Mouse (Mus musculus) forebrain, embryonic 10.5 days (tissue): ENCODE data around the gene 4930470P17Rik. TPM values are rescaled to one million over a fixed set of nuclear protein-coding genes. Genes with fewer than 3 reads are reported as not detected.
"Not testable (repeated sequence)": the region's sequence is repeated elsewhere in the genome, so short reads cannot be mapped to it uniquely, and the experiment has no call there.

Source experiments
- DNase-seq: peaks from one replicate; pipeline ENCODE4 v3.0.0-alpha.2; 2017; ENCODE audit warnings: low spot score; ENCODE audit errors: extremely low spot score
- H3K27ac ChIP-seq: fragments of 300-500 bp; sonication (generic); 2 replicates; pipeline ENCODE4 v1.5.1; 2016; ENCODE audit warnings: mild to moderate bottlenecking
- H3K27me3 ChIP-seq: fragments of 300-500 bp; sonication (generic); 2 replicates; pipeline ENCODE4 v1.6.1; 2016; ENCODE audit warnings: mild to moderate bottlenecking; ENCODE audit not compliant: poor library complexity, severe bottlenecking
- H3K36me3 ChIP-seq: fragments of 300-500 bp; sonication (generic); replicated peaks from 2 replicates; pipeline ENCODE4 v1.6.1; 2016; ENCODE audit warnings: mild to moderate bottlenecking, moderate library complexity
- H3K4me1 ChIP-seq: fragments of 300-500 bp; sonication (generic); 2 replicates; pipeline ENCODE4 v1.6.1; 2016
- H3K4me3 ChIP-seq: fragments of 300-500 bp; sonication (generic); 2 replicates; pipeline ENCODE4 v1.5.1; 2016; ENCODE audit warnings: mild to moderate bottlenecking, moderate library complexity
- H3K9me3 ChIP-seq: fragments of 300-500 bp; sonication (generic); 2 replicates; pipeline ENCODE4 v1.6.1; 2016; ENCODE audit warnings: mild to moderate bottlenecking, moderate library complexity
- WGBS: fragments of 180-500 bp; shearing (Covaris S2); methylation state at CpG from one replicate; pipeline ENCODE4 v1.1.7; 2016; 5-methylcytosine and 5-hydroxymethylcytosine counted together
- polyA plus RNA-seq: library from polyadenylated mRNA; unstranded; fragments of >200 nt; fragmentation: Nextera tagmentation; extraction: Ambion mirVana; gene quantifications from 2 replicates; pipeline ENCODE4 v1.2.1, GENCODE M21; 2016

4930470P17Rik gene
- polyA plus RNA-seq, result not detected in 2 replicates

GRCm38 (mm10) chr2:170601917-170602316 lies at the start of gene 4930470P17Rik:
Gene 4930470P17Rik (minus strand): TSS chr2:170602017.
- H3K9me3 ChIP-seq, result no peaks in the 10 kb centered on the region; the same call in 1 of the 2 replicates
- DNase-seq, result no peak

GRCm38 (mm10) chr2:170651483-170651882 lies 49.7 kb upstream of the 4930470P17Rik start:
- Histone ChIP-seq H3K27ac (no peak overlapping the region), H3K27me3 (no peaks in the 10 kb centered on the region), H3K4me1 (peaks cover 16% of the 10 kb centered on the region), H3K4me3 (no peak overlapping the region), H3K36me3 (no peaks in the 10 kb centered on the region), H3K9me3 (peaks cover 5% of the 10 kb centered on the region; the same call in 1 of the 2 replicates)
- 83% methylated on average over 1 of the region's 1 CpGs for WGBS
- no peak for DNase-seq

More at GRCm38 (mm10) chr2:170601917-170602316, at the start of gene 4930470P17Rik:
- no peaks in the 10 kb centered on the region for H3K36me3 ChIP-seq
- H3K4me3 ChIP-seq, result no peak within 1 kb of the TSS
- 72% methylated on average over 9 of the region's 9 CpGs for WGBS
- H3K4me1 ChIP-seq, result peaks cover 8% of the 10 kb centered on the region; the same call in 1 of the 2 replicates
- H3K27ac ChIP-seq, result no peak within 1 kb of the TSS
- no peaks in the 10 kb centered on the region for H3K27me3 ChIP-seq

GRCm38 (mm10) chr2:170648542-170648941 lies 46.7 kb upstream of the 4930470P17Rik start:
- Histone ChIP-seq H3K4me3 (no peak overlapping the region), H3K27me3 (no peaks in the 10 kb centered on the region), H3K9me3 (peaks cover 11% of the 10 kb centered on the region; the same call in 1 of the 2 replicates), H3K4me1 (peaks cover 6% of the 10 kb centered on the region), H3K36me3 (no peaks in the 10 kb centered on the region), H3K27ac (no peak overlapping the region)
- 95% methylated on average over 11 of the region's 11 CpGs for WGBS
- no peak for DNase-seq

GRCm38 (mm10) chr2:170646201-170646600 lies 44.4 kb upstream of the 4930470P17Rik start:
- Histone ChIP-seq H3K36me3 (no peaks in the 10 kb centered on the region), H3K27ac (no peak overlapping the region), H3K27me3 (no peaks in the 10 kb centered on the region), H3K4me1 (peaks cover 22% of the 10 kb centered on the region), H3K4me3 (no peak overlapping the region), H3K9me3 (peaks cover 11% of the 10 kb centered on the region; the same call in 1 of the 2 replicates)
- WGBS, result 94% methylated on average over 6 of the region's 6 CpGs
- no peak for DNase-seq

- peaks cover 49% of the 10 kb centered on the region for H3K4me1 ChIP-seq
- H3K27ac ChIP-seq, result peak overlapping the region; percentile 83
- H3K9me3 ChIP-seq, result peaks cover 8% of the 10 kb centered on the region; the same call in 1 of the 2 replicates
- no peaks in the 10 kb centered on the region for H3K27me3 ChIP-seq
- DNase-seq, result no peak
- H3K36me3 ChIP-seq, result no peaks in the 10 kb centered on the region
- no peak overlapping the region for H3K4me3 ChIP-seq
- 35% methylated on average over 4 of the region's 4 CpGs for WGBS
Measured at GRCm38 (mm10) chr2:170642338-170642806, 40.6 kb upstream of the 4930470P17Rik start.

- Histone ChIP-seq H3K27me3 (no peaks in the 10 kb centered on the region), H3K9me3 (no peaks in the 10 kb centered on the region), H3K4me1 (peaks cover 61% of the 10 kb centered on the region), H3K4me3 (no peak overlapping the region), H3K36me3 (no peaks in the 10 kb centered on the region), H3K27ac (peak overlapping the region; percentile 22; the same call in 1 of the 2 replicates)
- no peak for DNase-seq
- WGBS, result 86% methylated on average over 11 of the region's 11 CpGs
Measured at GRCm38 (mm10) chr2:170640281-170640680, 38.5 kb upstream of the 4930470P17Rik start.

- DNase-seq, result no peak
- Histone ChIP-seq H3K36me3 (no peaks in the 10 kb centered on the region), H3K27ac (peak overlapping the region; percentile 16; the same call in 1 of the 2 replicates), H3K9me3 (no peaks in the 10 kb centered on the region), H3K4me1 (peaks cover 67% of the 10 kb centered on the region), H3K27me3 (no peaks in the 10 kb centered on the region), H3K4me3 (no peak overlapping the region)
- 84% methylated on average over 8 of the region's 8 CpGs for WGBS
Measured at GRCm38 (mm10) chr2:170638746-170639145, 36.9 kb upstream of the 4930470P17Rik start.

GRCm38 (mm10) chr2:170632998-170633622 lies 31.3 kb upstream of the 4930470P17Rik start:
- Histone ChIP-seq H3K9me3 (0 out of 2 replicates have a peak, but pooled peaks cover 8% of the 10 kb centered on the region), H3K36me3 (no peaks in the 10 kb centered on the region), H3K4me1 (peaks cover 25% of the 10 kb centered on the region), H3K4me3 (no peak overlapping the region), H3K27me3 (no peaks in the 10 kb centered on the region), H3K27ac (no peak overlapping the region)
- 91% methylated on average over 2 of the region's 2 CpGs for WGBS
- DNase-seq, result no peak

- H3K9me3 ChIP-seq, result 0 out of 2 replicates have a peak, but pooled peaks cover 8% of the 10 kb centered on the region
- no peaks in the 10 kb centered on the region for H3K27me3 ChIP-seq
- no peak overlapping the region for H3K4me3 ChIP-seq
- H3K4me1 ChIP-seq, result peaks cover 22% of the 10 kb centered on the region
- H3K36me3 ChIP-seq, result no peaks in the 10 kb centered on the region
- no peak for DNase-seq
- no peak overlapping the region for H3K27ac ChIP-seq
Measured at GRCm38 (mm10) chr2:170632386-170632785, 30.6 kb upstream of the 4930470P17Rik start.

- peaks cover 14% of the 10 kb centered on the region for H3K4me1 ChIP-seq
- no peak overlapping the region for H3K27ac ChIP-seq
- H3K36me3 ChIP-seq, result no peaks in the 10 kb centered on the region
- 0 out of 2 replicates have a peak, but pooled peaks cover 8% of the 10 kb centered on the region for H3K9me3 ChIP-seq
- WGBS, result 100% methylated on average over 1 of the region's 1 CpGs
- no peak overlapping the region for H3K4me3 ChIP-seq
- H3K27me3 ChIP-seq, result no peaks in the 10 kb centered on the region
- no peak for DNase-seq
Measured at GRCm38 (mm10) chr2:170631375-170631774, 29.6 kb upstream of the 4930470P17Rik start.

- Histone ChIP-seq H3K4me1 (peaks cover 12% of the 10 kb centered on the region), H3K4me3 (no peak overlapping the region), H3K9me3 (0 out of 2 replicates have a peak, but pooled peaks cover 8% of the 10 kb centered on the region), H3K27me3 (no peaks in the 10 kb centered on the region), H3K36me3 (no peaks in the 10 kb centered on the region), H3K27ac (no peak overlapping the region)
- DNase-seq, result no peak
- WGBS, result 90% methylated on average over 11 of the region's 11 CpGs
Measured at GRCm38 (mm10) chr2:170630553-170630952, 28.7 kb upstream of the 4930470P17Rik start.

- not testable (repeated sequence) for DNase-seq, H3K9me3 ChIP-seq, H3K27ac ChIP-seq, H3K4me1 ChIP-seq, H3K4me3 ChIP-seq, H3K27me3 ChIP-seq, H3K36me3 ChIP-seq
- 91% methylated on average over 11 of the region's 11 CpGs for WGBS
Measured at GRCm38 (mm10) chr2:170627991-170628390, 26.2 kb upstream of the 4930470P17Rik start.

GRCm38 (mm10) chr2:170624201-170624880 lies 22.5 kb upstream of the 4930470P17Rik start:
- not testable (repeated sequence) for H3K27me3 ChIP-seq, DNase-seq, H3K4me1 ChIP-seq, H3K4me3 ChIP-seq, H3K27ac ChIP-seq, H3K9me3 ChIP-seq, H3K36me3 ChIP-seq
- WGBS, result 91% methylated on average over 1 of the region's 1 CpGs
